Mouse (Mus musculus): ENCODE measurements at regions not wholly inside any gene's neighbourhood (a gene's known extent, or its start where the extent isn't known, plus 50 kb on each side); places are given as distances from the start of the nearest gene placed in this dataset.

GRCm38 (mm10) chr2:72619446-72619845 lies 143.5 kb downstream of the Cdca7 start:
- TF ChIP-seq GATA1 (IDR thresholded peaks at IDR 0.05; ENCODE audit: borderline replicate concordance, low read length) = no peak
- TF ChIP-seq FLI1 (IDR thresholded peaks at IDR 0.05; ENCODE audit: low read length) = no peak
